16 mouse cellular contexts compared by ENCODE assay signal in the genomic region with DNA sequence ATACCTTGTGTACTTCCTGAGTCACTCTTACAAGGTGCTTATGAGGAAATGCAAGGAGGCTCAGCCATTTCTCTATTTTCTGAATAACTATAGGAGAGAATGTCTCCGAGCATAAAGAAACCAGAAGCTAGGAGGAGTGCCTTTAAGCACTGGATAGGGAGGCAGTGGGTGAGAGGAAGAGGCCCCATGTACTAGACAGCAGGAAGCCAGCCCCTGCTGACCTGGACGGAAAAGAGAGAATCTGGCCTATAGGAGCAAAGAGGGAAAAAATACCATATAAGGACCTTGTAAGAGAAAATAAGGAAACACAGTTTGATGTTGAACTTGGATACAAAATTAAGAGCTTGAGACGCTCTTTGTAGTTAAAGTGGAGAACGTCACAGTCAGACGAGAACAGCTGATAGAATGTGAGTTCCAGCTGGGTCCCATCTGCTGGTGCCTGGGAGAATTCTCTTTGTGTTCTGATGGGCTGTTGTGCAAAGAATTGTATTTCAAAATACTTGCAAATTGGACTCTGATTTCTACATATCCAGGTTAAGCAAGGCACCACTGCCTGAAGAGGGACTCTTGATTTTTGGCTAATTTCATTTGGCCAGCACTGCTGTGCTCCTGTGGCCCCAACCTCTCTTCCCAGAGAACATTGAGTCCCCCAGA.
DNase-seq lines count a peak whose midpoint lies in the region; ATAC-seq lines count a peak whose summit lies in the region.
"Had no signal": no experiment of that assay in that cellular context is flagged by ENCODE, and none has a peak within 500 bp of the region (broad histone marks: within the 10 kb centered on the region; RNA-seq: fewer than 3 reads in every experiment).

No protein-coding gene starts in this region.

- H3K36me3 ChIP-seq in hindbrain, embryonic 13.5 days, result no peaks in the 10 kb centered on the region
- H3K36me3 ChIP-seq in hindbrain, embryonic 14.5 days (replicated peaks; ENCODE audit: control insufficient read depth, insufficient read depth), result no peaks in the 10 kb centered on the region
- H3K36me3 ChIP-seq: hindbrain, embryonic 10.5 days; limb, embryonic 10.5 days; neural tube, embryonic 13.5 days had no signal

- ATAC-seq in hindbrain, embryonic 13.5 days (ENCODE audit: low FRiP score), result no peak
- ATAC-seq in hindbrain, embryonic 14.5 days (ENCODE audit: low FRiP score), result no peak
- ATAC-seq in monocyte, adult 5-6 weeks (replicated peaks; ENCODE audit: insufficient number of reproducible peaks, low FRiP score, low TSS enrichment, poor library complexity, severe bottlenecking), result no peak

- H3K4me3 ChIP-seq in hindbrain, embryonic 13.5 days, result no peak overlapping the region
- no peak overlapping the region for H3K4me3 ChIP-seq in hindbrain, embryonic 14.5 days (replicated peaks; ENCODE audit: low read length)
- H3K4me3 ChIP-seq: hindbrain, embryonic 10.5 days; limb, embryonic 10.5 days; neural tube, embryonic 13.5 days had no signal

- H3K9ac ChIP-seq in hindbrain, embryonic 13.5 days, result no peak overlapping the region
- H3K9ac ChIP-seq in hindbrain, embryonic 14.5 days, result no peak overlapping the region
- H3K9ac ChIP-seq: neural tube, embryonic 13.5 days had no signal

- 0 out of 2 replicates have a peak, but pooled peaks cover 5% of the 10 kb centered on the region for H3K4me1 ChIP-seq in hindbrain, embryonic 13.5 days (replicated peaks)
- H3K4me1 ChIP-seq in hindbrain, embryonic 14.5 days (replicated peaks; ENCODE audit: control insufficient read depth, insufficient read depth, low read length), result no peaks in the 10 kb centered on the region
- H3K4me1 ChIP-seq: hindbrain, embryonic 10.5 days; limb, embryonic 10.5 days; neural tube, embryonic 13.5 days had no signal

- no peaks in the 10 kb centered on the region for H3K27me3 ChIP-seq in hindbrain, embryonic 13.5 days
- no peaks in the 10 kb centered on the region for H3K27me3 ChIP-seq in hindbrain, embryonic 14.5 days (ENCODE audit: control insufficient read depth, insufficient read depth, low read length)
- H3K27me3 ChIP-seq: CH12.LX; neural tube, embryonic 13.5 days had no signal

- 0 out of 2 replicates have a peak overlapping the region, but pooled peaks have one; percentile 18 for H3K27ac ChIP-seq in hindbrain, embryonic 13.5 days
- no peak overlapping the region for H3K27ac ChIP-seq in hindbrain, embryonic 14.5 days
- H3K27ac ChIP-seq: hindbrain, embryonic 10.5 days; limb, embryonic 10.5 days; neural tube, embryonic 13.5 days had no signal

- no peak for DNase-seq in hindbrain, embryonic 14.5 days (ENCODE audit: low spot score)
- DNase-seq in R1 (ENCODE audit: low read depth, low spot score), result peak; percentile 88
- DNase-seq in heart, adult 9 months (ENCODE audit: low spot score in 2 of 2), result peak; percentile 56 to 83
- DNase-seq in layer of hippocampus, postnatal 14 days (ENCODE audit: low spot score in 2 of 2), result peak; percentile 74 to 90
- no peak for DNase-seq in thymus, adult 18-20 months
- DNase-seq in frontal cortex, postnatal 36 days (ENCODE audit: low spot score in 2 of 2), result no peak
- DNase-seq: adrenal gland, adult 2 months; cerebellum, adult 8-10 months; spleen, adult 18-20 months; thymus, postnatal 36 days had no signal

- H3K9me3 ChIP-seq in hindbrain, embryonic 13.5 days, result no peaks in the 10 kb centered on the region
- H3K9me3 ChIP-seq in hindbrain, embryonic 14.5 days (ENCODE audit: control insufficient read depth, low read length), result no peaks in the 10 kb centered on the region
- H3K9me3 ChIP-seq: hindbrain, embryonic 10.5 days; limb, embryonic 10.5 days; neural tube, embryonic 13.5 days had no signal

- H3K4me2 ChIP-seq in hindbrain, embryonic 13.5 days, result no peak overlapping the region
- no peak overlapping the region for H3K4me2 ChIP-seq in hindbrain, embryonic 14.5 days (replicated peaks)
- H3K4me2 ChIP-seq: neural tube, embryonic 13.5 days had no signal

- 46% methylated on average over 5 of the region's 5 CpGs for WGBS in hindbrain, embryonic 13.5 days
- 47% methylated on average over 5 of the region's 5 CpGs for WGBS in hindbrain, embryonic 14.5 days

Comparison
In these comparisons a context has a peak if more than half of its experiments do, and no peak if none do; other contexts are left out.
1. DNase-seq: peak in R1 (single experiment), heart, adult 9 months (2 of 2) and layer of hippocampus, postnatal 14 days (2 of 2); none in hindbrain, embryonic 14.5 days (single experiment), thymus, adult 18-20 months (0 of 2) and frontal cortex, postnatal 36 days (0 of 2).